Mouse (Mus musculus) liver, embryonic 16.5 days (tissue): Measurements from ENCODE around the gene C130073F10Rik. TPM values are rescaled to one million over a fixed set of nuclear protein-coding genes. Genes with fewer than 3 reads are reported as not detected.
"Not testable (repeated sequence)": the region's sequence is repeated elsewhere in the genome, so short reads cannot be mapped to it uniquely, and the experiment has no call there.

Experiments used
- ATAC-seq: fragments of 200-750 bp; cut with Nextera tagmentation; 2 replicates; pipeline ENCODE4 v1.8.0; 2017; ENCODE audit warnings: low read depth, mild to moderate bottlenecking, moderate number of reproducible peaks, moderate library complexity
- H3K27ac ChIP-seq: fragments of 300-500 bp; sonication (generic); 2 replicates; pipeline ENCODE4 v1.5.1; 2014; ENCODE audit warnings: mild to moderate bottlenecking, low read length
- H3K27me3 ChIP-seq: fragments of 300-500 bp; sonication (generic); 2 replicates; pipeline ENCODE4 v1.6.1; 2014; ENCODE audit warnings: low read depth, low read length, mixed read lengths; ENCODE audit not compliant: control insufficient read depth, insufficient read depth
- H3K36me3 ChIP-seq: fragments of 300-500 bp; sonication (generic); 2 replicates; pipeline ENCODE4 v1.6.1; 2014; ENCODE audit warnings: mild to moderate bottlenecking; ENCODE audit not compliant: control insufficient read depth, insufficient read depth
- H3K4me1 ChIP-seq: fragments of 300-500 bp; sonication (generic); 2 replicates; pipeline ENCODE4 v1.6.1; 2014; ENCODE audit warnings: low read depth, low read length, mixed read lengths; ENCODE audit not compliant: control insufficient read depth
- H3K4me2 ChIP-seq: fragments of 300-500 bp; sonication (generic); 2 replicates; pipeline ENCODE4 v1.6.1; 2014; ENCODE audit warnings: low read depth, low read length, mixed read lengths
- H3K4me3 ChIP-seq: fragments of 300-500 bp; sonication (generic); 2 replicates; pipeline ENCODE4 v1.5.1; 2014; ENCODE audit warnings: low read depth, mild to moderate bottlenecking, low read length
- H3K9ac ChIP-seq: fragments of 300-500 bp; sonication (generic); 2 replicates; pipeline ENCODE4 v1.6.1; 2014; ENCODE audit warnings: low read depth, low read length
- H3K9me3 ChIP-seq: fragments of 300-500 bp; sonication (generic); replicated peaks from 2 replicates; pipeline ENCODE4 v1.6.1; 2016; ENCODE audit warnings: low read length; ENCODE audit not compliant: control insufficient read depth
- WGBS: fragments of 180-500 bp; shearing (Covaris S2); extraction: QIAGEN DNeasy Blood & Tissue Kit; methylation state at CpG from one replicate; pipeline ENCODE4 v1.1.7; 2014; ENCODE audit not compliant: insufficient replicate concordance; 5-methylcytosine and 5-hydroxymethylcytosine counted together
- polyA plus RNA-seq: library from polyadenylated mRNA; unstranded; fragments of >200 nt; fragmentation: Nextera tagmentation; extraction: Ambion mirVana; gene quantifications from 2 replicates; pipeline ENCODE4 v1.2.1, GENCODE M21; 2015

The C130073F10Rik gene
- polyA plus RNA-seq, 1 experiment from 2014 or later = not detected

DNA sequence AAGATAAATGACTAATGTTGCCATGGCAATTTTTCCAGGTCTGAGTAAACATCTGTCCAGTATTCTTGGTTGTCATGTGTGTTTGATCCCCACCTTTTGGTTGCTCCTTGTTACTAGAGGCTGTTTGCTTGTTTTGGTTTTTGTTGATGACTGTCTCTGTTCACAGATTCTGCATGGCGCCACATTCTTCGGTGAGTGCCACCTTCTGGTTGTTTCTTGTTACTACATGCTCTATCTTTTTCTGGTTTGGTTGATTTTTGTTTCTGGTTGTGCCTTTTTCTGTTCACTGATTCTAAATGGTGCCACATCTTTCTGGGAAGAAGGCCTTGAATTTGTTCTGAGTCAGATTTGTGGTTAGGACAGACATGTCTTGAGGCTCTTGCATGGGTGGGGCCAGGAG lies 42.7 kb downstream of the C130073F10Rik start:
- no peak overlapping the region for H3K4me2 ChIP-seq
- no peaks in the 10 kb centered on the region for H3K36me3 ChIP-seq
- no peak overlapping the region for H3K4me3 ChIP-seq
- no peak for ATAC-seq
- no peaks in the 10 kb centered on the region for H3K27me3 ChIP-seq
- WGBS = 46% methylated on average over 2 of the region's 2 CpGs
- H3K9me3 ChIP-seq = no peaks in the 10 kb centered on the region; the same call in 1 of the 2 replicates
- no peaks in the 10 kb centered on the region for H3K4me1 ChIP-seq
- H3K27ac ChIP-seq = no peak overlapping the region
- H3K9ac ChIP-seq = no peak overlapping the region

GRCm38 (mm10) chr4:101843923-101844322 lies 49.7 kb downstream of the C130073F10Rik start, which contains the start of gene B020004J07Rik:
B020004J07Rik (minus strand) TSS chr4:101844023.
- H3K4me2 ChIP-seq, H3K9me3 ChIP-seq, ATAC-seq, H3K4me1 ChIP-seq, H3K9ac ChIP-seq, H3K27me3 ChIP-seq, H3K36me3 ChIP-seq, H3K4me3 ChIP-seq, H3K27ac ChIP-seq: not testable (repeated sequence)
- WGBS = 67% methylated on average over 2 of the region's 4 CpGs

Other genes with a start within 250 kb of the C130073F10Rik start
- gene Leprot, start 246.1 kb downstream of the C130073F10Rik start, polyA plus RNA-seq = 44.1 and 50.6 TPM in 2 replicates
- gene Lepr, start 176.4 kb downstream of the C130073F10Rik start, polyA plus RNA-seq = 1.5 and 1.9 TPM in 2 replicates
- gene B020004J07Rik, start 49.8 kb downstream of the C130073F10Rik start, polyA plus RNA-seq = not detected in 2 replicates
- gene Gm12800, start 15.3 kb upstream of the C130073F10Rik start, polyA plus RNA-seq = not detected in 2 replicates
- not detected in 2 replicates for gene Gm12794, start 46.6 kb upstream of the C130073F10Rik start, polyA plus RNA-seq
- gene Gm12790, start 87.3 kb upstream of the C130073F10Rik start, polyA plus RNA-seq = not detected in 2 replicates
- not detected in 2 replicates for gene Gm12789, start 92.8 kb upstream of the C130073F10Rik start, polyA plus RNA-seq
- 2.1 and 3.1 TPM in 2 replicates for gene Pde4b, start 193.8 kb upstream of the C130073F10Rik start, polyA plus RNA-seq